Mouse (Mus musculus) c-Kit-negative CD71-positive TER-119-positive erythroid progenitor cells, embryonic 14.5 days (primary cell): Measurements from ENCODE around the gene Gm3259.
"Not testable (repeated sequence)": the region's sequence is repeated elsewhere in the genome, so short reads cannot be mapped to it uniquely, and the experiment has no call there.

Experiments
- DNase-seq: peaks from one replicate; pipeline ENCODE4 v3.0.0-alpha.2; 2013; ENCODE audit warnings: low read depth, low spot score

Gene Gm3259

DNA sequence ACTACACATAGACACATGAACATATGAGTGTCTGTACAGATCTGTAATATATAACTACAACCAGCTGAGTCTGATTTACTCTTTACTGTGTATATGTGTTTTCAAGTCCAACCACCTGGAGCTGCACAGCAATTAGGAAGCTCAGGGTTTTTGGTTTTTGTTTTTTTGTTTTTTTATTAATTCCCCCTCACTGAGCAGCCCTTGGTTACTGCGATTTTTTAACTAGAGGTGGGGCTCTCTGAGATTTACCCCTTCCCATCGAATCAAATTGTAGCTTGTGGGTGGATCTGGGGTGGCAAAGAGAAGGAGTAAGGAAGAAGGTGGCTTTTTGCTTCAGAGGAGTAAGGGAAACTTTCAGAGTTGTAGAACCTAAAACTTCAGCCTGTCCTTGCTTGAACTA, at the start of gene Gm3259:
Gm3259 (plus strand) TSS at position 301 of the 400 bp plus-strand sequence.
- DNase-seq: not testable (repeated sequence)

DNA sequence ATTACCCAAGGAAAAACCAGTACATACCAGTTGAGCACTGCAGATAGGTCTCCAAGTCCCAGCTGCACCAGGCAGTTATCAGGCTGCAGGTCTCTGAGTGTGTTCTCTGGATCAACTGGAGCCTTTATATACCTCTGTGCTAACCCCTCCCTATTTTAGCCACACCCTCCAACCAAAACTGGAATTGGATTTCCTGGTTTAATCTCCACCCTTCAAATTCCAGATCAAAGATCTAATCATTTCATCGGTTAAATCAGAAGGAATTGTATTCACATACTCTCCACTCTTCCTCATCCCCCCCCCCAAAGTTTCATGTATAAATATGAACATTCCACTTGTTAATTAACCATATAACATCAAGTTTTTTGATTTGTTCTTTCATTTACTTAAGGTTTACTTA, 33.0 kb upstream of the Gm3259 start, which contains the start of gene Gm10424:
Gm10424 (minus strand) TSS at position 101 of the 400 bp plus-strand sequence.
- not testable (repeated sequence) for DNase-seq
